Mouse (Mus musculus) bone marrow macrophage, adult 2 months (primary cell): ENCODE measurements at regions not wholly inside any gene's neighbourhood (a gene's known extent, or its start where the extent isn't known, plus 50 kb on each side); places are given as distances from the start of the nearest gene placed in this dataset.

Source experiments
- CTCF ChIP-seq: IDR thresholded peaks from 2 replicates; pipeline ENCODE4 v1.5.1; 2012; ENCODE audit warnings: low read depth, mild to moderate bottlenecking, low read length, moderate library complexity
- POLR2A ChIP-seq: IDR thresholded peaks from 2 replicates; pipeline ENCODE4 v1.6.1; 2012; ENCODE audit warnings: mild to moderate bottlenecking, low read depth, low read length, borderline replicate concordance

DNA sequence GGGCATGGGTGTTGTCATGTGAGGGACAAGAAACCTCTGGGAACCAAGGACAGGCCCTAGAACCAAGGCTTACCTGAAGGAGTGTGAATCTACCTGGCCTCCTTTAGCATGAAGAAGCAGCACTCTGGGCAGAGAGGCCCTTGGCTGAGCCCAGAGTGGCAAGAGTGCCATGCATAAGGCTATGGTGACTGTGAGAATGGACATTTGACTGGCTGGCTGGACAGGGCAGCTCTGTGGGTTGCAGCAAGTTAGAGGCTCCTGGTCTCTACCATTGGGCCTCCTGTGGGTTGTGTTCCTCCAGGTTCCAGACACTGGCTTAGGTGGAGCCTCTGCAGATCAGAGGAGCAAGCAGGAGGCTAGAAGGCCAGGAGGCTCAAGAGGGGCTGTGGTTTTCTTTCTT is 78.9 kb downstream of the 1700001O22Rik start:
- TF ChIP-seq CTCF, result no peak
- no peak for TF ChIP-seq POLR2A
